ENCODE assay signal across 24 mouse cellular contexts in genomic region chr3:103835272-103835950, GRCm38 (mm10). TPM values are rescaled to one million over a fixed set of nuclear protein-coding genes. Genes with fewer than 3 reads are reported as not detected.
DNase-seq lines count a peak whose midpoint lies in the region; TF ChIP-seq lines count a peak whose summit lies in the region.
"Had no signal": no experiment of that assay in that cellular context is flagged by ENCODE, and none has a peak within 500 bp of the region (broad histone marks: within the 10 kb centered on the region; RNA-seq: fewer than 3 reads in every experiment).

No protein-coding gene starts in this region.

- peak overlapping the region; percentile 66 for H3K4me2 ChIP-seq in CH12.LX (ENCODE audit: insufficient read depth, low read depth, poor library complexity, severe bottlenecking)
- H3K4me2 ChIP-seq: embryonic facial prominence, embryonic 13.5 days; forebrain, embryonic 13.5 days; heart, embryonic 11.5 days; hindbrain, embryonic 13.5 days; intestine, embryonic 15.5 days had no signal

- DNase-seq in layer of hippocampus, adult 2 months (ENCODE audit: low spot score in 2 of 2), result no peak
- no peak for DNase-seq in layer of hippocampus, adult 9-10 months (ENCODE audit: low spot score)
- peak; percentile 75 for DNase-seq in CH12.LX (ENCODE audit: extremely low read depth)
- peak; percentile 26 for DNase-seq in adipocyte (ENCODE audit: low spot score)
- no peak for DNase-seq in urinary bladder, postnatal 14 days (ENCODE audit: low spot score)
- no peak for DNase-seq in adrenal gland, postnatal 25 days
- DNase-seq: adrenal gland, adult 8-10 months; adrenal gland, postnatal 36 days; embryo, embryonic 11 days; gastrocnemius, postnatal 10 days; gastrocnemius, postnatal 36 days; heart, adult 2 months had no signal

- peaks cover 9% of the 10 kb centered on the region for H3K9me3 ChIP-seq in CH12.LX (replicated peaks; ENCODE audit: low read length)
- H3K9me3 ChIP-seq: embryonic facial prominence, embryonic 10.5 days; embryonic facial prominence, embryonic 13.5 days; forebrain, embryonic 10.5 days; forebrain, embryonic 13.5 days; hindbrain, embryonic 13.5 days; intestine, embryonic 15.5 days had no signal

- peaks cover 5 to 18% of the 10 kb centered on the region in 2 experiments; a peak in 3 of 4 replicates for H3K4me1 ChIP-seq in CH12.LX (ENCODE audit: control insufficient read depth in 1 of 2, insufficient read depth in 2 of 2)
- H3K4me1 ChIP-seq: embryonic facial prominence, embryonic 10.5 days; forebrain, embryonic 10.5 days; forebrain, embryonic 13.5 days; hindbrain, embryonic 13.5 days; intestine, embryonic 15.5 days had no signal

- H3K27me3 ChIP-seq in CH12.LX (replicated peaks), result no peaks in the 10 kb centered on the region
- H3K27me3 ChIP-seq: embryonic facial prominence, embryonic 13.5 days; forebrain, embryonic 13.5 days; hindbrain, embryonic 13.5 days; intestine, embryonic 15.5 days had no signal

- no peak for TF ChIP-seq POLR2A in CH12.LX (IDR thresholded peaks at IDR 0.05; ENCODE audit: low read depth, low read length)

- peaks cover 4 to 16% of the 10 kb centered on the region in 2 experiments for H3K36me3 ChIP-seq in CH12.LX (replicated peaks in 1 of 2; ENCODE audit: control insufficient read depth in 1 of 2, insufficient read depth in 1 of 2, low read length in 1 of 2)
- H3K36me3 ChIP-seq: embryonic facial prominence, embryonic 10.5 days; embryonic facial prominence, embryonic 13.5 days; forebrain, embryonic 10.5 days; G1E; hindbrain, embryonic 13.5 days; intestine, embryonic 15.5 days had no signal

- H3K79me2 ChIP-seq in CH12.LX (replicated peaks; ENCODE audit: control insufficient read depth, extremely low read depth, insufficient read depth, poor library complexity, severe bottlenecking), result peaks cover 27% of the 10 kb centered on the region

- in situ Hi-C loops in CH12.LX (cut with MboI; ENCODE audit: low pct_ligation_motif_present, low pct_unique_long_range_greater_than_20kb, low sequenced_read_pairs), result loop anchor here (25.0 kb wide), 1 partner anchor 252 kb away; no protein-coding TSS in a partner anchor

- no peak overlapping the region for H3K4me3 ChIP-seq in layer of hippocampus, adult 2 months
- H3K4me3 ChIP-seq in CH12.LX (replicated peaks in 1 of 3; ENCODE audit: low read depth in 2 of 3, low read length in 2 of 3, poor library complexity in 1 of 3), result peak overlapping the region in 1 of 3 experiments; percentile 64
- H3K4me3 ChIP-seq: embryonic facial prominence, embryonic 10.5 days; embryonic facial prominence, embryonic 13.5 days; erythroblast, embryonic 14.5 days; forebrain, embryonic 10.5 days; forebrain, embryonic 13.5 days; heart, adult 2 months; hindbrain, embryonic 13.5 days; intestine, embryonic 15.5 days had no signal

- peak overlapping the region; percentile 0; the same call in 1 of the 2 replicates for H3K9ac ChIP-seq in CH12.LX (ENCODE audit: insufficient read depth, low read depth)
- H3K9ac ChIP-seq: embryonic facial prominence, embryonic 13.5 days; forebrain, embryonic 13.5 days; hindbrain, embryonic 13.5 days; intestine, embryonic 15.5 days had no signal

- H3K27ac ChIP-seq in layer of hippocampus, adult 2 months, result peak overlapping the region; percentile 25; the same call in 1 of the 2 replicates
- H3K27ac ChIP-seq in CH12.LX (ENCODE audit: insufficient read depth, low read depth), result peak overlapping the region; percentile 22; the same call in 1 of the 2 replicates
- H3K27ac ChIP-seq: embryonic facial prominence, embryonic 10.5 days; embryonic facial prominence, embryonic 13.5 days; forebrain, embryonic 10.5 days; forebrain, embryonic 13.5 days; heart, adult 2 months; hindbrain, embryonic 13.5 days; intestine, embryonic 15.5 days had no signal

- dilution Hi-C loops in CH12.LX (cut with MboI; ENCODE audit: extremely low pct_ligation_motif_present, extremely low pct_unique_long_range_greater_than_20kb, low sequenced_read_pairs), result no loop called here

- no peak for TF ChIP-seq CTCF in layer of hippocampus, adult 2 months (conservative IDR thresholded peaks at IDR 0.05)
- no peak for TF ChIP-seq CTCF in CH12.LX (conservative IDR thresholded peaks at IDR 0.05 in 1 of 2, IDR thresholded peaks at IDR 0.05 in 1 of 2; ENCODE audit: low read depth in 2 of 2, low read length in 2 of 2)

- TF ChIP-seq RAD21 in CH12.LX (IDR thresholded peaks at IDR 0.05; ENCODE audit: low read depth, low read length), result no peak

- TF ChIP-seq EP300 in CH12.LX (IDR thresholded peaks at IDR 0.05; ENCODE audit: low read length), result peak; percentile 73

TF ChIP-seq in CH12.LX, 34 proteins besides CTCF, POLR2A, EP300 and RAD21:
- TF ChIP-seq RCOR1 (conservative IDR thresholded peaks at IDR 0.05; ENCODE audit: low read depth, low read length), result 0 out of 2 replicates have a peak, but pooled peaks have one; percentile 31
- peak; percentile 87 for TF ChIP-seq MYC (IDR thresholded peaks at IDR 0.05; ENCODE audit: low read depth, low read length)
- TF ChIP-seq IRF4 (IDR thresholded peaks at IDR 0.05; ENCODE audit: low read depth, low read length), result peak; percentile 50; the same call in 1 of the 2 replicates
- peak; percentile 33 for TF ChIP-seq JUN (IDR thresholded peaks at IDR 0.05; ENCODE audit: insufficient read depth, low read depth, low read length)
- peak; percentile 20; the same call in 1 of the 2 replicates for TF ChIP-seq HCFC1 (IDR thresholded peaks at IDR 0.05; ENCODE audit: low read depth, low read length)
- no peak for TF ChIP-seq KAT2A (IDR thresholded peaks at IDR 0.05; ENCODE audit: insufficient replicate concordance, low read length)
- TF ChIP-seq MAZ (IDR thresholded peaks at IDR 0.05; ENCODE audit: low read depth, low read length), result 0 out of 2 replicates have a peak, but pooled peaks have one; percentile 54
- TF ChIP-seq BHLHE40 (IDR thresholded peaks at IDR 0.05; ENCODE audit: low read depth, low read length), result peak; percentile 86
- peak; percentile 77 for TF ChIP-seq SIN3A (IDR thresholded peaks at IDR 0.05; ENCODE audit: low read length)
- 0 out of 2 replicates have a peak, but pooled peaks have one; percentile 37 for TF ChIP-seq MAFK (IDR thresholded peaks at IDR 0.05; ENCODE audit: insufficient replicate concordance, low read length)
- no peak for TF ChIP-seq ZC3H11A (IDR thresholded peaks at IDR 0.05; ENCODE audit: low read depth, low read length)
- TF ChIP-seq MAX (IDR thresholded peaks at IDR 0.05; ENCODE audit: low read length), result peak; percentile 76
- TF ChIP-seq ZNF384 (IDR thresholded peaks at IDR 0.05; ENCODE audit: low read depth, low read length), result no peak
- TF ChIP-seq NRF1 (IDR thresholded peaks at IDR 0.05; ENCODE audit: low read depth, low read length), result peak; percentile 81
- TF ChIP-seq CHD1 (IDR thresholded peaks at IDR 0.05; ENCODE audit: low read depth, low read length), result peak; percentile 91
- 0 out of 2 replicates have a peak, but pooled peaks have one; percentile 6 for TF ChIP-seq ZMIZ1 (IDR thresholded peaks at IDR 0.05; ENCODE audit: low read depth, low read length)
- peak; percentile 62 for TF ChIP-seq JUND (conservative IDR thresholded peaks at IDR 0.05; ENCODE audit: low read depth, low read length)
- peak; percentile 86 for TF ChIP-seq ETS1 (conservative IDR thresholded peaks at IDR 0.05; ENCODE audit: low read depth, low read length)
- peak; percentile 45; the same call in 1 of the 2 replicates for TF ChIP-seq MEF2A (IDR thresholded peaks at IDR 0.05; ENCODE audit: borderline replicate concordance, low read depth, low read length)
- no peak; the same call in 1 of the 2 replicates for TF ChIP-seq MXI1 (IDR thresholded peaks at IDR 0.05; ENCODE audit: low read depth, low read length)

RNA-seq across cellular contexts. Expression of gene Bcl2l15, which starts 3.0 kb away (rescaled TPM):
- total RNA-seq in layer of hippocampus, adult 2 months (2021), result 1 to 10 TPM; 1.5 to 2.0 TPM
- total RNA-seq in CH12.LX (2012; rRNA removed) (12.2 and 19.3 TPM in 2 replicates), CH12.LX (2014; rRNA removed) (22.4 and 23.0 TPM in 2 replicates)
- polyA plus RNA-seq in CH12.LX (2012; ENCODE audit: insufficient read length, low read depth), result 24.8 and 24.9 TPM in 2 replicates
- total RNA-seq in adrenal gland, postnatal 25 days (2021), result 0.70 TPM in 1 of 2 replicates, not detected in the other
- total RNA-seq: adrenal gland, postnatal 36 days; granulocyte monocyte progenitor cell, adult 5-6 weeks; heart, adult 2 months; heart, postnatal 25 days had no signal
- polyA plus RNA-seq: G1E; heart, adult 2 months had no signal

RNA-seq across cellular contexts. Expression of gene Ptpn22, which starts 24.2 kb away (rescaled TPM):
- 1 to 10 TPM in 1 of 2 experiments, under 1 TPM in 1; 0.88 to 2.0 TPM for total RNA-seq in layer of hippocampus, adult 2 months (2021)
- total RNA-seq in CH12.LX (2012; rRNA removed), result 21.9 and 26.7 TPM in 2 replicates
- total RNA-seq in CH12.LX (2014; rRNA removed), result 46.9 and 49.7 TPM in 2 replicates
- polyA plus RNA-seq in CH12.LX (2012; ENCODE audit: insufficient read length, low read depth), result 67.9 and 90.9 TPM in 2 replicates
- 1.1 TPM in 1 of 2 replicates, not detected in the other for total RNA-seq in adrenal gland, postnatal 25 days (2021)
- polyA plus RNA-seq: erythroblast, embryonic 14.5 days; G1E had no signal

RNA-seq across cellular contexts. Expression of gene Gm43064, which starts 26.0 kb away (rescaled TPM):
- total RNA-seq in layer of hippocampus, adult 2 months (2021), result under 1 TPM; 0.27 to 0.31 TPM
- total RNA-seq in CH12.LX (2012; rRNA removed) (3.1 and 4.3 TPM in 2 replicates), CH12.LX (2014; rRNA removed) (0.91 and 1.6 TPM in 2 replicates)
- polyA plus RNA-seq in CH12.LX (2012; ENCODE audit: insufficient read length, low read depth), result not detected in 2 replicates
- 0.21 TPM in 1 of 2 replicates, not detected in the other for total RNA-seq in adrenal gland, postnatal 25 days (2021)
- total RNA-seq: adrenal gland, adult 8-10 months; gastrocnemius, postnatal 10 days; heart, postnatal 25 days; hematopoietic stem cell, adult 5-6 weeks had no signal
- polyA plus RNA-seq: embryonic facial prominence, embryonic 10.5 days; forebrain, embryonic 13.5 days; heart, adult 2 months; intestine, embryonic 15.5 days had no signal

RNA-seq across cellular contexts. Expression of gene Ap4b1, which starts 26.1 kb away (rescaled TPM):
- total RNA-seq in layer of hippocampus, adult 2 months (2021), result 10 to 100 TPM; 12.7 to 13.3 TPM
- 19.8 and 20.1 TPM in 2 replicates for total RNA-seq in CH12.LX (2012; rRNA removed)
- 31.6 and 31.9 TPM in 2 replicates for total RNA-seq in CH12.LX (2014; rRNA removed)
- 22.6 and 23.1 TPM in 2 replicates for polyA plus RNA-seq in CH12.LX (2012; ENCODE audit: insufficient read length, low read depth)
- total RNA-seq in adrenal gland, postnatal 25 days (2021), result 19.6 and 23.5 TPM in 2 replicates

RNA-seq across cellular contexts. Expression of gene Dclre1b, which starts 26.2 kb away (rescaled TPM):
- 1 to 10 TPM; 9.8 to 10.0 TPM for total RNA-seq in layer of hippocampus, adult 2 months (2021)
- 16.7 and 18.5 TPM in 2 replicates for total RNA-seq in CH12.LX (2012; rRNA removed)
- 9.1 and 10.2 TPM in 2 replicates for total RNA-seq in CH12.LX (2014; rRNA removed)
- 32.2 and 32.5 TPM in 2 replicates for polyA plus RNA-seq in CH12.LX (2012; ENCODE audit: insufficient read length, low read depth)
- total RNA-seq in adrenal gland, postnatal 25 days (2021), result 11.3 and 13.4 TPM in 2 replicates

Comparison
In these comparisons a context has a peak if more than half of its experiments do, and no peak if none do; other contexts are left out.
1. DNase-seq: peak in CH12.LX (single experiment) and adipocyte (single experiment); none in layer of hippocampus, adult 2 months (0 of 2), layer of hippocampus, adult 9-10 months (single experiment), urinary bladder, postnatal 14 days (single experiment) and adrenal gland, postnatal 25 days (single experiment).
2. RNA of gene Ptpn22, which starts 24.2 kb away (total RNA-seq): 21.9 to 49.7 TPM in CH12.LX; 0.88 to 2.0 TPM in layer of hippocampus, adult 2 months and 1.1 TPM in adrenal gland, postnatal 25 days; every median in the first group is over 4 times any median in the second.